Mouse (Mus musculus) G1E (cell line): Measurements from ENCODE around the gene Alpk1. TPM values are rescaled to one million over a fixed set of nuclear protein-coding genes. Genes with fewer than 3 reads are reported as not detected.

Experiments
- ATAC-seq: 2 replicates; pipeline ENCODE4 v1.8.0; 2016; ENCODE audit warnings: mild to moderate bottlenecking; ENCODE audit not compliant: insufficient number of reproducible peaks, poor library complexity, low FRiP score, severe bottlenecking; ENCODE audit errors: extremely low read depth
- DNase-seq: peaks from one replicate; pipeline ENCODE4 v3.0.0; 2012; ENCODE audit warnings: low spot score
- H3K27me3 ChIP-seq: 2 replicates; pipeline ENCODE4 v1.6.1; 2012; ENCODE audit warnings: mild to moderate bottlenecking, low read length, inconsistent platforms; ENCODE audit not compliant: insufficient read depth
- H3K36me3 ChIP-seq: replicated peaks from 2 replicates; pipeline ENCODE3; 2012; ENCODE audit warnings: mild to moderate bottlenecking, inconsistent platforms
- H3K4me1 ChIP-seq: 2 replicates; pipeline ENCODE4 v1.6.1; 2012; ENCODE audit warnings: low read depth, low read length, inconsistent platforms, mixed read lengths; ENCODE audit not compliant: insufficient read depth
- H3K4me3 ChIP-seq: 2 replicates; pipeline ENCODE4 v1.5.1; 2012; ENCODE audit warnings: low read depth, mild to moderate bottlenecking, inconsistent platforms, low read length, moderate library complexity, mixed read lengths
- H3K9me3 ChIP-seq: replicated peaks from 2 replicates; pipeline ENCODE4 v1.6.1; 2012; ENCODE audit warnings: inconsistent platforms
- CTCF ChIP-seq: IDR thresholded peaks from 2 replicates; pipeline ENCODE4 v1.5.1; 2012; ENCODE audit warnings: low read depth, low read length, inconsistent platforms, mixed read lengths
- GATA1 ChIP-seq: IDR thresholded peaks from 2 replicates; pipeline ENCODE4 v1.6.1; 2012; ENCODE audit warnings: borderline replicate concordance, low read length, inconsistent platforms, mixed read lengths
- GATA2 ChIP-seq: IDR thresholded peaks from 2 replicates; pipeline ENCODE4 v1.6.1; 2012; ENCODE audit warnings: low read depth, low read length, inconsistent platforms, borderline replicate concordance
- POLR2AphosphoS5 ChIP-seq: IDR thresholded peaks from 2 replicates; pipeline ENCODE4 v1.6.1; 2012; ENCODE audit warnings: low read depth, low read length, inconsistent platforms; ENCODE audit not compliant: insufficient replicate concordance
- TAL1 ChIP-seq: conservative IDR thresholded peaks from 2 replicates; pipeline ENCODE4 v1.6.1; 2012; ENCODE audit warnings: low read depth, low read length, inconsistent platforms, mixed read lengths
- polyA plus RNA-seq: library from polyadenylated mRNA; stranded (reverse); fragments of >175 nt; gene quantifications from 2 replicates; pipeline ENCODE4 v1.2.3, GENCODE M21; 2012
- total RNA-seq, 2 experiments: library from RNA; stranded (forward) in 1 of 2; stranded (reverse) in 1 of 2; fragments of 200-1000 nt in 1 of 2; fragments of >200 nt in 1 of 2; fragmentation: Nextera tagmentation in 1 of 2; gene quantifications; 2 replicates each; pipeline ENCODE4 v1.2.3; 2014 to 2017

Gene Alpk1
- total and polyA plus RNA-seq, 3 experiments, result 0.01 to 0.11 TPM; not detected in 1

- no peaks in the 10 kb centered on the region for H3K9me3 ChIP-seq
- no peaks in the 10 kb centered on the region for H3K36me3 ChIP-seq
- TF ChIP-seq POLR2AphosphoS5 (no peak), GATA1 (no peak), GATA2 (no peak), TAL1 (no peak), CTCF (no peak)
- peaks cover 13% of the 10 kb centered on the region for H3K27me3 ChIP-seq
- H3K4me1 ChIP-seq, result no peaks in the 10 kb centered on the region
- H3K4me3 ChIP-seq, result no peak overlapping the region
- ATAC-seq (no peak), DNase-seq (no peak)
These were observed 21.1 kb downstream of the Alpk1 start for GRCm38 (mm10) chr3:127759212-127759611.

- H3K36me3 ChIP-seq, result no peaks in the 10 kb centered on the region
- H3K9me3 ChIP-seq, result no peaks in the 10 kb centered on the region
- no peak for DNase-seq
- H3K27me3 ChIP-seq, result peaks cover 13% of the 10 kb centered on the region
- no peaks in the 10 kb centered on the region for H3K4me1 ChIP-seq
- no peak for ATAC-seq
- H3K4me3 ChIP-seq, result no peak overlapping the region
- TF ChIP-seq CTCF (no peak), POLR2AphosphoS5 (no peak), TAL1 (no peak), GATA1 (no peak), GATA2 (no peak)
These were observed 21.5 kb downstream of the Alpk1 start for GRCm38 (mm10) chr3:127758806-127759205.

- no peak for ATAC-seq
These were observed 22.4 kb downstream of the Alpk1 start for GRCm38 (mm10) chr3:127757886-127758301.

GRCm38 (mm10) chr3:127756458-127756857, 23.9 kb downstream of the Alpk1 start:
- no peak overlapping the region for H3K4me3 ChIP-seq
- TF ChIP-seq GATA2, result no peak
- TF ChIP-seq TAL1, result no peak
- no peak for TF ChIP-seq CTCF
- TF ChIP-seq POLR2AphosphoS5, result no peak
- TF ChIP-seq GATA1, result no peak
- H3K36me3 ChIP-seq, result no peaks in the 10 kb centered on the region
- no peak for DNase-seq
- ATAC-seq, result no peak
- no peaks in the 10 kb centered on the region for H3K4me1 ChIP-seq
- no peaks in the 10 kb centered on the region for H3K9me3 ChIP-seq
- H3K27me3 ChIP-seq, result peaks cover 22% of the 10 kb centered on the region

More at GRCm38 (mm10) chr3:127757886-127758301, 22.4 kb downstream of the Alpk1 start:
- peaks cover 17% of the 10 kb centered on the region for H3K27me3 ChIP-seq
- H3K36me3 ChIP-seq, result no peaks in the 10 kb centered on the region
- TF ChIP-seq CTCF, result no peak
- TF ChIP-seq TAL1, result no peak
- no peak for TF ChIP-seq POLR2AphosphoS5
- TF ChIP-seq GATA1, result no peak
- no peak for TF ChIP-seq GATA2
- DNase-seq, result no peak
- H3K4me1 ChIP-seq, result no peaks in the 10 kb centered on the region
- no peaks in the 10 kb centered on the region for H3K9me3 ChIP-seq
- no peak overlapping the region for H3K4me3 ChIP-seq

- H3K4me3 ChIP-seq, result no peak overlapping the region
- ATAC-seq, result no peak
- H3K36me3 ChIP-seq, result no peaks in the 10 kb centered on the region
- TF ChIP-seq GATA1 (no peak), POLR2AphosphoS5 (no peak), CTCF (no peak), TAL1 (no peak), GATA2 (no peak)
- no peaks in the 10 kb centered on the region for H3K9me3 ChIP-seq
- no peak for DNase-seq
- H3K27me3 ChIP-seq, result peaks cover 16% of the 10 kb centered on the region
- no peaks in the 10 kb centered on the region for H3K4me1 ChIP-seq
These were observed 30.3 kb downstream of the Alpk1 start for GRCm38 (mm10) chr3:127749981-127750562.

GRCm38 (mm10) chr3:127749266-127749665, 31.1 kb downstream of the Alpk1 start:
- Histone ChIP-seq H3K27me3 (peaks cover 12% of the 10 kb centered on the region), H3K4me3 (no peak overlapping the region), H3K4me1 (no peaks in the 10 kb centered on the region), H3K9me3 (no peaks in the 10 kb centered on the region), H3K36me3 (no peaks in the 10 kb centered on the region)
- ATAC-seq (no peak), DNase-seq (no peak)
- TF ChIP-seq POLR2AphosphoS5, result no peak
- no peak for TF ChIP-seq TAL1
- TF ChIP-seq GATA1, result no peak
- no peak for TF ChIP-seq GATA2
- no peak for TF ChIP-seq CTCF

GRCm38 (mm10) chr3:127748644-127749043, 31.7 kb downstream of the Alpk1 start:
- no peak overlapping the region for H3K4me3 ChIP-seq
- no peaks in the 10 kb centered on the region for H3K9me3 ChIP-seq
- H3K4me1 ChIP-seq, result no peaks in the 10 kb centered on the region
- H3K36me3 ChIP-seq, result no peaks in the 10 kb centered on the region
- ATAC-seq (no peak), DNase-seq (no peak)
- no peak for TF ChIP-seq POLR2AphosphoS5
- TF ChIP-seq GATA1, result no peak
- TF ChIP-seq GATA2, result no peak
- no peak for TF ChIP-seq CTCF
- TF ChIP-seq TAL1, result no peak
- peaks cover 12% of the 10 kb centered on the region for H3K27me3 ChIP-seq
